In genomic region chr17:44301224-44301811, GRCm38 (mm10) we compare ENCODE assay signal across 13 mouse cellular contexts.
DNase-seq lines count a peak whose midpoint lies in the region; ATAC-seq and TF ChIP-seq lines count a peak whose summit lies in the region.
"Had no signal": no experiment of that assay in that cellular context is flagged by ENCODE, and none has a peak within 500 bp of the region (broad histone marks: within the 10 kb centered on the region; RNA-seq: fewer than 3 reads in every experiment).

No protein-coding gene starts in this region.

- H3K27ac ChIP-seq in forebrain, embryonic 10.5 days, result peak overlapping the region; percentile 56; the same call in 1 of the 2 replicates
- no peak overlapping the region for H3K27ac ChIP-seq in forebrain, embryonic 13.5 days
- H3K27ac ChIP-seq in lung, embryonic 15.5 days, result peak overlapping the region; percentile 49
- peak overlapping the region; percentile 56; the same call in 1 of the 2 replicates for H3K27ac ChIP-seq in stomach, postnatal 0 days (replicated peaks)

- no peak overlapping the region for H3K9ac ChIP-seq in forebrain, embryonic 13.5 days
- H3K9ac ChIP-seq in lung, embryonic 15.5 days, result no peak overlapping the region
- no peak overlapping the region for H3K9ac ChIP-seq in stomach, postnatal 0 days (ENCODE audit: low read length)

- no peaks in the 10 kb centered on the region for H3K36me3 ChIP-seq in forebrain, embryonic 10.5 days (replicated peaks)
- H3K36me3 ChIP-seq in forebrain, embryonic 13.5 days (ENCODE audit: poor library complexity, severe bottlenecking), result no peaks in the 10 kb centered on the region
- H3K36me3 ChIP-seq in lung, embryonic 15.5 days, result no peaks in the 10 kb centered on the region
- H3K36me3 ChIP-seq in stomach, postnatal 0 days (ENCODE audit: control insufficient read depth, insufficient read depth, low read length), result no peaks in the 10 kb centered on the region

- peaks cover 19% of the 10 kb centered on the region for H3K4me1 ChIP-seq in forebrain, embryonic 10.5 days
- H3K4me1 ChIP-seq in forebrain, embryonic 13.5 days, result peaks cover 12% of the 10 kb centered on the region
- peaks cover 18% of the 10 kb centered on the region for H3K4me1 ChIP-seq in lung, embryonic 15.5 days
- H3K4me1 ChIP-seq in stomach, postnatal 0 days (replicated peaks; ENCODE audit: control insufficient read depth, insufficient read depth), result peaks cover 2% of the 10 kb centered on the region; the same call in 1 of the 2 replicates

- H3K4me2 ChIP-seq in forebrain, embryonic 13.5 days, result no peak overlapping the region
- H3K4me2 ChIP-seq in lung, embryonic 15.5 days, result peak overlapping the region; percentile 21
- 0 out of 2 replicates have a peak overlapping the region, but pooled peaks have one; percentile 3 for H3K4me2 ChIP-seq in stomach, postnatal 0 days (replicated peaks; ENCODE audit: low read depth)

- H3K4me3 ChIP-seq in forebrain, embryonic 10.5 days, result no peak overlapping the region
- H3K4me3 ChIP-seq in forebrain, embryonic 13.5 days, result no peak overlapping the region
- no peak overlapping the region for H3K4me3 ChIP-seq in lung, embryonic 15.5 days
- H3K4me3 ChIP-seq in stomach, postnatal 0 days (ENCODE audit: low read depth, low read length), result no peak overlapping the region

- no peak for DNase-seq in forebrain, embryonic 10.5 days (ENCODE audit: extremely low spot score, low spot score)
- peak; percentile 9 to 56 for DNase-seq in lung, adult 18-20 months
- DNase-seq in lung, postnatal 4 days, result no peak
- peak; percentile 54 for DNase-seq in stomach, postnatal 0 days (ENCODE audit: low spot score)
- no peak for DNase-seq in frontal cortex, postnatal 10 days (ENCODE audit: low spot score in 2 of 2)
- DNase-seq in cerebellum, postnatal 4 days (ENCODE audit: low spot score in 2 of 2), result no peak
- DNase-seq: cerebellum, adult 11-12 months; gastrocnemius, postnatal 25 days; kidney, adult 2 months; left cerebral cortex, postnatal 4 days; thymus, adult 2 months had no signal

- no peaks in the 10 kb centered on the region for H3K27me3 ChIP-seq in forebrain, embryonic 10.5 days (ENCODE audit: poor library complexity, severe bottlenecking)
- H3K27me3 ChIP-seq in forebrain, embryonic 13.5 days, result no peaks in the 10 kb centered on the region
- peaks cover 4% of the 10 kb centered on the region for H3K27me3 ChIP-seq in lung, embryonic 15.5 days
- H3K27me3 ChIP-seq in stomach, postnatal 0 days (ENCODE audit: control insufficient read depth, insufficient read depth, low read length), result no peaks in the 10 kb centered on the region

- WGBS in forebrain, embryonic 10.5 days, result 92% methylated on average over 17 of the region's 17 CpGs
- 89% methylated on average over 17 of the region's 17 CpGs for WGBS in forebrain, embryonic 13.5 days
- 38% methylated on average over 17 of the region's 17 CpGs for WGBS in lung, embryonic 15.5 days
- WGBS in stomach, postnatal 0 days, result 67% methylated on average over 17 of the region's 17 CpGs

- no peak for TF ChIP-seq CTCF in stomach, postnatal 0 days (IDR thresholded peaks at IDR 0.05; ENCODE audit: low read depth)

- TF ChIP-seq EP300 in stomach, postnatal 0 days (optimal IDR thresholded peaks at IDR 0.05), result no peak

- no peaks in the 10 kb centered on the region for H3K9me3 ChIP-seq in forebrain, embryonic 10.5 days
- H3K9me3 ChIP-seq in forebrain, embryonic 13.5 days (replicated peaks), result no peaks in the 10 kb centered on the region
- no peaks in the 10 kb centered on the region for H3K9me3 ChIP-seq in lung, embryonic 15.5 days
- no peaks in the 10 kb centered on the region for H3K9me3 ChIP-seq in stomach, postnatal 0 days (ENCODE audit: control insufficient read depth, low read length)

- no peak for ATAC-seq in forebrain, embryonic 13.5 days
- ATAC-seq in lung, embryonic 15.5 days (ENCODE audit: borderline replicate concordance, extremely low read depth, low FRiP score, low TSS enrichment), result peak; percentile 31
- peak; percentile 89 for ATAC-seq in stomach, postnatal 0 days (ENCODE audit: low FRiP score, low TSS enrichment)

Comparison
In these comparisons a context has a peak if more than half of its experiments do, and no peak if none do; other contexts are left out.
1. DNase-seq: peak in lung, adult 18-20 months (2 of 2) and stomach, postnatal 0 days (single experiment); none in forebrain, embryonic 10.5 days (single experiment), lung, postnatal 4 days (0 of 2), frontal cortex, postnatal 10 days (0 of 2) and cerebellum, postnatal 4 days (0 of 2).